Mouse (Mus musculus): ENCODE results near the gene Arsb.

Gene Arsb

DNA sequence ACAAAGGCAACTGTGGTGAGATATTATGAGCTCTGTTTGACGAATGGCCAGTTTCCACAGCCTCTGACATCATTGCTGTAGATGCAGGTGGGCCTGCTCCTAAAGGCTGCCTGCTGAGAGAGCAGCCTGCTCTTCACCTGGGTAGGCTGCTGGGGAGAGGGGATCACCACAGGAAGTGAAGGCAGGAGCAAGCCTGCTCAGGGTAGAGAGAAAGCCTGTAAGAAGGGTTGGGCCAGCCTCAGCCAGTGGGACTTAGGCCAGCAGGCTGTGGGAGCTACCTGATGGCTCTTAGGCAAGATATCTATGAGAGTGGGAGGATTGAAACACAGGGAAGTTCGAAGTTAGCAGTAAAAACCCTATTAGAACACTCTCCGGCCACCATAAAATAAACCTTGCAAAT, 117.5 kb downstream of the Arsb start:
- no peak for DNase-seq (ENCODE audit: low read depth in 1 of 2, low spot score in 2 of 2)

DNA sequence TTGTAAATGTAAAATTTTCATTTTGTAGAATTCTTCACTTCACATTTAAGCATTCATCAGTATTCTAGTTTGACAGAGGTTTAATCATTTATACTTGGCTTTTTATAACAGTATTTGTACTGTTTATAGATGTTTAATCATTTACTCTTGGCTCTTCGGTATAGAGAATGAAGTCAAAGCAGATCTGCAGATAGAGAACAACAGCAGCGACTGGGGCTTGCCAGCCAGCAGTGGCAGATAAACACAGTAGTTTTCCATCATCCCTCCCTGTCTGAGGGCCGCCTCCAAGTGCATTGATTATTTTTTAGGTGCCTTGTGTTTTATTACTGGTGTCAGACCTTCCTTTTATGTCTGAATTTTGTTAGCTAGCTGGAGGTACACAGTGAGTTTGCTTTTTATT, 118.6 kb downstream of the Arsb start:
- DNase-seq (ENCODE audit: low read depth in 1 of 2, low spot score in 2 of 2) = no peak

DNA sequence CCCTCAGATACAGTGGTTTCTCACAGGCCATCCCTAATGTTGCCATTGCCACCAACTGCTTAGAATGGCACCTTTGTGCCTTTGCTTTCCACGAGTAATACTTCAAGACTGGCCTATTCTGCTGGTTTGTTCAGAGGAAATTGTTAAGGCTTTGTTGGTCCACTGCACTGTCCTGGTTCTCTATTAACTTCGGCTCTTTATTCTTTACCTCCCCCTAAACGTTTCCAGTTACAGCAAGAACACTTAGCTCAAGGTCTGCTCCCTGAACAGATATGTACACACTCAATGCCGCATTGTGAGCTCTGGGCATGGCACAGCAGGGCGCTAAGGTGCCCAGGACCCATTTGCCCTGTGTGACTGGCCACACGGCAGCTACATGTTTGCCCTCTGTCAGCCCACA, 119.8 kb downstream of the Arsb start:
- no peak for DNase-seq (ENCODE audit: low read depth in 1 of 2, low spot score in 2 of 2)

DNA sequence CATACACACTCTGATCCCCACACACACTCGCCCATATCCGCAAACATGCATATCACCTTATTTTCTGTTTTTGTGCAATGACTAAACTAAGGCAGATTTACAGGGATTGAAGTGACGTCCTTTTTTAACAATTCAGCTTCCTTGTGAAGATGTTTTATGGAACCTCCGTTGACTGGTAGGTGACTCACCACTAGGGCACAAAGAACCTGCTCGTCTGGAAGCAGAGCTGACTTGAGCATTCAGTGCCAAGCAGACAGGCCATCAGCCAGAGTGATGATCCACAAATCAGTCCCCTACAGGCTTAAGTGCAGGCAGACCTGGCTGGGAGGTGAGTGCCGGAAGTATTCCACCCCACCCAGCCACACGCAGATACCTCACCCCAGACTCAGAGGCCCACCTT, 120.7 kb downstream of the Arsb start:
- DNase-seq (ENCODE audit: low read depth in 1 of 2, low spot score in 2 of 2) = no peak

DNA sequence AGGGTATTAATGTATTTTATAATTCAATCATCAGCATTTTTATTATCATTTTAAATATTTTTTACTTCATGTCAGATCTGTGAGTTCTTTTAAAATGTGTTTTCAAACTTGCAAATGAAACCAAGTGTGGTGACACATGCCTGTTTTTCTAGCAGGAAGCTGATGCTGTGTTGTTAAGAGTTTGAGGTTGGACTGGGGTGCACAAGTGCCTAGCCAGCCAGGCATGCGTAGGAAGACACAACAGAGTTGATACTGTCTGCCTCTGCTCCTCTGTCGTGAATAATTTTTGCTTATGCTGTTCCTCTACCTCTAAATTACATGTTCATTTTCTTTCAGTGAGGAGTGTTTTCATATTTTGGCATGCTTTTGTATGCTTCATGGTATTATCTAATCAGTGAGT, 122.7 kb downstream of the Arsb start:
- DNase-seq (ENCODE audit: low read depth in 1 of 2, low spot score in 2 of 2) = no peak

DNA sequence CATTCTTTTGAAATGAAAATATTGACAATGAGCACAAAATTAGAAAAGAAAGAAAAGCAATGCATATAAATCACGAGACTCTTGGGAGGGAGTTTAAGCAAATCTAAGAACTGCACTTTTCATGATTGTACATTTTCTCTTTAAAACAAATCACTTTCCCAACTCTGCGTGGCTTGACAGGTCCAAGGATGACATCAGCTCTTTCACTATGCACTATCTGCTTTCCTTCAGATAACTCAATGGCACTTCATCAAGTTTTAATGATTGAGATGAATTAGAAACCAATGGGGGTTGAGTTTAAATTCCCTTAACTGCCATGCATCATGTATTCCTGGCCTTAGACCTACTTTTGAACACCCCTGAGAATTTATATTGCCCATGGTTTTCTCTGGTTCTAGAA, 124.0 kb downstream of the Arsb start:
- no peak for DNase-seq (ENCODE audit: low read depth in 1 of 2, low spot score in 2 of 2)

DNA sequence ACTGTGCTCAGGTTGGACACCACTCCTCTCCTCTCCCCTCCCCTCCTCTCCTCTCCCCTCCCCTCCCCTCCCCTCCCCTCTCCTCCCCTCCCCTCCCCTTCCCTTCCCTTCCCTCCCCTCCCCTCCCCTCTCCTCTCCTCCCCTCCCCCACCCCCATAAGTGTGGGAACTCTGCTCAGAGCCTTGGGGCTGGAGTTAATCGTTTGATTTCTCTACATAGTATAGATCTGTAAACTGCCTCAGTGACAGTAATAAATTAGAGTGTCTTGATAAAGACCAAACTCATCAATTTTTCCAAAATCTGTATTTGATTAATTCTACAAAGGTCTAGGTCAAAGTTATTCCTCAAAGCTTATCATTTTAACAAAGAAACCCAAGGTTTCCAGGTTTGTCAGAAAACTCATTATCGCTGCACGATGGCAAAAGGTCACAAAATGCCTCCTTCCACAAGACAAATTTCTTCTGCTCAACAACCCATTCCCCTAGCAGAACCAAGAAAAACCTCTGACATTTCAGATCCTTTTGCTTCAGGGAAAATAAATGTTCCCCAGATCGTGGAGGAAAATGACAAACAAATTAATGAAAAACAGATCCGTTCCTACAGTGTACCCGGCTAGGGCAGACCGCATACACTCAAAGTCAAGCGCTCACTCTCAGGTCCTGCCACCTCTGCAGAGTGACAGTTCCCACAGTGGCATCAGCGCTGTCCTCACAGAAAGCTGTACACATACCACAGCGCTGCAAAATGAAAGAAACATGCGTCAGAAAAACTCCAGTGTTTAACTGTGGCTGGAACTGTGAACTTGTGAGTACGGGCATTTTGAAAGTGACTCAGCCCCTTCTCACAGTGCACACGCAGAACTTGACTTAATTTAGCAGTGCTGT, 126.8 kb downstream of the Arsb start:
- no peak for DNase-seq (ENCODE audit: low read depth in 1 of 2, low spot score in 2 of 2)

DNA sequence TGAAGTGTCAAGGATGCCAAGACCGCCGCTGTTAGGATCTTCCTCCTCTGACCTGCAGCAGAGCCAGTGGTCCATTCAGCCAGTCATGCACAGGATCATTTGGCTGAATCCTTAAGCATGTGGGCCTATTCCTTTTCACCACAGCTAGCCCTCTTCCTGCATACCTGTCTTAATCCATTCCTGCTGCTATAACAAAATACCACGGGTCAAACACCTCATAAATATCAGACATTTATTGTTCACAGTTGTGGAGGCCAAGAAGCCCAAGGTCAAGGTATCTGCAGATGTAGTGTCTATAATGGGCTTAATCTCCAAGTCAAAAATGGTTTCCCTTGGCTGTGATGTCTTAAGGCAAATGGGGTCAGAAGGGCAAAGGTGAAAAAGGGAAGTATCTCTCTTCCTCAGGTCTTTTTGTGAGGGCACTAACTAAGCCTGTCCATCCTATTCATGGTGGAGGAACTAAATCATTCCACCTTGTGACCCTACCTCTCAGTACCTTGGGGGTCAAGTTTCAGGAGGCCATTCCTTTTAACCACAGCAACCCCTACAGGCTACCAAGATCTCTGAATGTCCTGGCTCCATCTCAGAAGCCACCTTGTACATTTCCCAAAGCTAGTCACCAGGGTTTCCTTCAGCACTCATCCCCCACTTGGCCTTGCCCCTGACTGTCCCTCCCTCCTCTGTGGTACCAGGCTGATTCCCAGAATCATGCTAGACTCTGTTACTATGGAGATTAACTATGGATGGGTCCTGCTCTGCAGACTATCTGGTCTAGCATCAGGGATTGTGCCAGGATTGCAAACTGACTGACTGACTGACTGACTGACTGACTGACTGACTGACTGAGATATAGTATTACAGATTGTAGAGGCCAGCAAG, 128.2 kb downstream of the Arsb start:
- DNase-seq (ENCODE audit: low read depth in 1 of 2, low spot score in 2 of 2) = no peak

DNA sequence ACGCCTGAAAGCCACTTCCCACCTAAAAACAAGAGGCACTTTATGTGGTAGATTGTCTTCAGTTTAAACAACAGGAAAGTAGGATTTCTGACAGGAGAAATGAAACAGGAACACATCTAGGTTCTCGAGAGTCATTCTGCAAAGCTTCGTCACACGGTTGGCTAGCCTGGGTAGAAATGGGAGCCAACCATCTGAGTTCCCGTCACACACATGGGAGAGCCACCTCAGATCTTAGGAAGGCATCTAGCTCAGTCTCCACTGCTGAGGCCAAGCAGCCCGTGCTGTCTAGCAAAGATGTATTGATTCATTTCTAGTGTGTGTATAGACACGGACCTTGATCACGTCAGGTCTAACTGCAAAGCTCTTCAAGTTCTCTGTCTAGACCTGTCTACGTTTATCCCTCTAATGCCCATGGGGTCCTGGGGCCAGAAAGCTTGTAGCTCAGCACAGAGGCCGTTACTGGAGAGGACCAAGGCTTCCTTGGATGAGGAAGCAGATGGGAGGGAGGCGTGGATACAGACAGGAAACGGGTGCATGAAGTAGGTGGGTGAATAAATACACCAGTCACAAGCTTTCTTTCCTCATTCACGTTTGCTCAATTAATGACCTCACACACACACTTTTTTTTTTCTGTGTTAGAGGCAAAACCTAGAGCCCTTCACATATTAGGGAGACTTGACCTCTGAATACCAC, 129.7 kb downstream of the Arsb start:
- DNase-seq (ENCODE audit: low read depth in 1 of 2, low spot score in 2 of 2) = no peak

DNA sequence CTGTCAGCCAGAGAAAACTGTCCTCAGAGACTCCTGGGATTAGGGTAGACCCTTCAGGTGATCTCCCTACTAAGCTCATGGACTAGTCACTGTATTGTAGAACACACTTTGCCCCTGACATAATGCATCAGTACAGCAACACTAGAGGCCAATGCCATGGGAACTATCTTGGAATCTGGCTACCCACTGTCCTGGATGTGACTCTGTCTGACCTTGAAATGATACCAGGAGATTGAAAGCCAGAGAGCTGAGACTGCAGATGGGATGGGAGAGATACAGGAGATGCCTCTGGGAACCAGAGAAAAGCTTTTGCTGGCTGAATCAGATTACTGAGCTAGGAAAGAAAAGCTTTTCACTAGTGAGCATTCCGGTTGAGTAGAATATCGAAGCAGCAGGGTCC, 130.7 kb downstream of the Arsb start:
- DNase-seq (ENCODE audit: low read depth in 1 of 2, low spot score in 2 of 2) = no peak

DNA sequence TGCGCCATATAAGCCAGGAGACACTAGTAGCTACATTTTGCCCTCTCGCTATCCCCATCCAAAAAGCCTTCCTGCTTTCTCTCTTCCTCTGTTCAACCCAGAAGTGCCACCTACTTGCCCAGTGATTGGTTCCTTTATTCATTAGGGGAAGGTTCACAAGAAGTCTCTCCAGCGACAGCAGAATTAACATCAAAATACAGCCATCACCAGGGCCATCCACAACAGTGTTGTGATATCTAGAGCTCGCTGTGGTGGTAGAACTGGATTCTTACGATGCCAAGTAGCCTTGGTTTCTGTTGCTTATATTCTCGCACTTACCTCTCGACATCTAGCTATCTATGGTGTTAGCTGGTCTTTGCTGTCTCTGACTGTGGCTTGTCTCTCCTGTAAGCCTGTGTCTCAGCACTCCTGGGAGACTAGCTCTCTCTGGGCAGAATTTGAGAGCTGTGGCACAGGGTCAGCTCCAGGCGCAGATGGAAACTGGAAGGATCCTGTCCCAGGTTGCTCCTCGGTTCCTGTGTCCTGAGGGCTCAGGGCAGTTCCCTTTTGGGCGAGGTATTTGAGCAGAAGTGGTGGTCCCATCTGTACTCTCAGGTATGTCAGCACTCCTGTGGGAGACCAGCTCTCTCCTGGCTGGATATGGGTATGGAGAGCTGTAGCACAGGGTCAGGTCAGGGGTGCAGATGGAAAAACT, 135.3 kb downstream of the Arsb start:
- no peak for DNase-seq (ENCODE audit: low read depth in 1 of 2, low spot score in 2 of 2)

DNA sequence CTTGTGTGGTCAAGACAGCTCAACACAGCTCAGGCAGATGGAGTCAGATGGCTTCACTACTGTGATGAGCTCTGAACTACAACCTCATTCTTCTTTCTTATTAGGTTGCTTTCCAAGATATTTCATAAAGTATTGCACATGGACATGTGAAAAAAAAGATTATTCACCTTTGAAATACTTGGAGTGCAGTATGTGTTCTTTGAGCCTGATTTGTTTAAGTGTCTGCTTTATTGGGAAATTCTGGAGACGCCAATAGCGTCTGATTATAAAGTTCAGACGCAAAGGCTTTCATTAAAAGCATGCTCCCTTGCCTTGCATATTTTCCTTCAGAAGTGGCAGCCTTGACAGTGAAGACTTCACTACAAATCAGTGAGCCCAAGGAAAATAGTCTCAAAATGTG, 136.5 kb downstream of the Arsb start:
- DNase-seq (ENCODE audit: low read depth in 1 of 2, low spot score in 2 of 2) = no peak

DNA sequence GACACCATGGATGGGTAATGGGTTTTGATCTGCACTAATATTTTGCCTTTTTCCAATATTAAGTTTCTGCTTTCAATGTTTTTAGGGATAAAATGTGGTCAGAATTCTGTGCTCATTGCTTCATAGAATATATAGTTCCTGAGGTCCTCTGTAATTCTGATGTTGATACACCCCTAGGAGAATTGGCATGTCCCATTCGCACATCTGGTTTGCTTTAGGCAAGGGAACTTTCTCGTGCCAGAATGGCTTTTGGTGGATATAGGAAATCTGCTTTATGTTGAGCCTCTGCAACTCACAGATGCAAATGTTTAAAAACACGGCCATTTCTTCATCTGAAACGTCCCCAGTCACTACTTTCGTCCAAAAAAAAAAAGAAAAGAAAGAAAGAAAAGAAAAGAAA, 138.4 kb downstream of the Arsb start:
- no peak for DNase-seq (ENCODE audit: low read depth in 1 of 2, low spot score in 2 of 2)

DNA sequence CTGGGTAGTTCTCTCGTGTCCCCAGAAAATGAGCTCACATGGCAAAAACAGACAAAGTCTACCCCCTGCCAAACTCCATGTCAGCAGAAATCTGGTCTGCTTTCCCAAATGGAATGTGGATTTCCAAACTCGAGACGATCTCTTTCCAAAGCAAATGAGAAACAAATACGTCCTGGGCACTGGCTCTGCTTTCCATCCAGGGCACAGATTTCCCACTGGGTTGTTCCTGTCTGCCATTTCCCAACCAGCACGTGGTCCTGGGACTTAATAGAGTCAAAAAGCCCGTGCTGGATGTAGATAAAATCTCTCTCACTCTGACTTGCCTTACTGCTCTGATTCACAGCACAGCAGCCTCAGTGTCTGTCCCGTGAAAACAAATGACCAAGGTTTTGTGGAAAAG, 139.6 kb downstream of the Arsb start:
- no peak for DNase-seq (ENCODE audit: low read depth in 1 of 2, low spot score in 2 of 2)

DNA sequence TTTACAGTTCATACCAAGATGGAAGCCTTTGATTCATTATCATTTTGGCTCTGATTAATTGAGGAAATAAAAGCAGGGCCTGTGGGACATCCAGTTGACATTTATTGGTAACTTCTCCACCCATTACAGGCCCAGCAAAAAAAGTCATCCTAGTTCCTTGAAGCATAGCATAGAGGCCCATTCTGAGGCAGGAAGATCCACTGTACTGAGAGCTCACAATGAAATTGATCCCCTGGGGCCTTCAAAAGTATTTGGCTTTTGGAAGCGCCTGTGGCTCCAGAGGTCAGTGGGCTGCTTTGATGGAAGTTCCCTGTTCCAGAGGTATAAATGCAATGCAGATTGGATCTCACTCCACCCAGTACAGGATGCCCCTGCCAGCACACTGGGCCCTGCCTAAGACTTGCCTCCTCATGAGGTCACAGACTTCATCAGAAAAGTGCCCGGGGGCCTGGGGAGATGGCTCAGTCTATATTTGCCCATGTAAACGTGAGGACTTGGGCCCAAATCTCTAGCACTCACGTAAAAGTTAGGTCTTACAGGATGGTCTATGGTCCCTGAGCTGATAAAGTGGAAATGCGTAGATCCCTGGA, 141.0 kb downstream of the Arsb start:
- DNase-seq (ENCODE audit: low read depth in 1 of 2, low spot score in 2 of 2) = no peak

DNA sequence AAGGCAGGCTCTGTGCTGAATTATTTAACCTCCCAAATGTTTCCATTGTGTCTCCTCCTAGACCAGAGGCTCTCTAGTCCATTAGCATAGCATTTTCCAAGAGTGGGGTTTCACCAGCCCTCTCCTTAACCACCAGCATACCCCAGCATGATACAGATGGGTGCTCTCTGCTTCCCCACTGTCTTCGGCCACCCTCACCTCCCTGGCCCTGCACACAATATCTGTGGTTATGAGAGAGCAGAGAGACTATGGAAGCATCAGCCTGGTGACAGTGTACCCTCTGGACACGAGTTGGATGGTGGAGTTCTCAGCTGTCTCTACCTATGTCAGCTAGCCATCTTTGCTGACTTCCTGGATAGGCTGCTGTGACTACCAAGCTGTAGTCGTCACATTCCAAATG, 142.8 kb downstream of the Arsb start:
- DNase-seq (ENCODE audit: low read depth in 1 of 2, low spot score in 2 of 2) = no peak

DNA sequence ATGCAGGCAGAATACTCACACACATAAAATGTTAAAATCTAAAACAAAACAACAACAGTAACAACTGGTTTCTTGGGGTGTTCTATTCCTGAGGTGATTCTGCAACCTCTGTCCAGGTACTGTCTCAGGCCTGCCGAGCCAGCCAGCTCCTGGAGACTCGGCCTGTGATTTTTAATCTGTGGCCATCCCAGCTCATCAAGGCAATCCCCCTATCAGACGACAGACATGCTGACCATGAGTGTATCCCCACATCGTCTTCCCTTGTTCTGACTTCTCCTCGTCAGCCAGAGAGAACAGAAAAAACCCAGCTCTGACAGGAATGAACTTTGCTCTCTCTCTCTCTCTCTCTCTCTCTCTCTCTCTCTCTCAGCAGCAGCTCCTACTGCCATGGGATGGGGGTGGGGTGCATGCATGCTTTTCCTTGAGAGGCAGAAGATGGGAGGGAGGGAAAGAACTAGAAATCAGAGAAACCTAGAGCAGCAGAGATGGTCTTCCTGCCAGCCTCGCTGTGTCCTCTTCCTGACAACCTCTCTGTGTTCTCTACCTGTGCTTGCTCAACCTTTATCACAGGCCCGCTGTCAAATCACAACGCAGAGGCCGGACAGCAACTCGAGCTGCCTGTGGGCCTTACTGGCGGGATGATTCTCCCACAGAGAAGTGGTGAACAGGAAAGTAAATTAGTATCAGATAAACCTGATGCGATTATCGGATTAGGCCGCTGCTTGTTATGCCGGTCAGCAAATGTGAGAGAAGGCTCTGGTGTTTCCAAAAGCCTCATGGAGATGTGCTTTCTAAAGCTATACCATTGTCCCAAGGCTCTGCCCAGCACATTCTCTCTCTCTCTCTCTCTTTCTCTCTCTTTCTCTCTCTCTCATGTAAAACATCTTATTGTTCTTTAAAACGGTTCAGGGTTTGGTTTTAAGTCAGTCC, 144.5 kb downstream of the Arsb start:
- DNase-seq (ENCODE audit: low read depth in 1 of 2, low spot score in 2 of 2) = no peak

DNA sequence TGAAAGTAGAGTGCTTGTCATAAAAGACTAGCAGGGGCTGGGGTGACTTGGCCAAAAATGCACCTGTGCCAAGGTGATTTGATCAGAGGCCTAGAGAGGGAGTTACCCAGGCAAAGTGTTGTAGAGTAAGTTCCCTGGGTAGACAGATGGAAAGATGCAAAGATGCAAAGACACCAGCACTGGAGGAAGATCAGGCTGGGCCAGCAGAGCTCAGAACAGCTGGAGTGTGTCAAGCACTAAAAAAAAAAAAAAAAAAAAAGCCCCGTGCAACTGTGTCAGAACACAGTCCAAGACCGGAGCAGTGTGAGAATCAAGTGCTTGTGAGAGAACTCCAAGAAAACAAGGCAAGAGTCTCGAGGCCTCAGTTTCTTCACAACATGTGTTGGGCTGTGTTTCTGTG, 148.1 kb downstream of the Arsb start:
- DNase-seq (ENCODE audit: low read depth in 1 of 2, low spot score in 2 of 2) = no peak

DNA sequence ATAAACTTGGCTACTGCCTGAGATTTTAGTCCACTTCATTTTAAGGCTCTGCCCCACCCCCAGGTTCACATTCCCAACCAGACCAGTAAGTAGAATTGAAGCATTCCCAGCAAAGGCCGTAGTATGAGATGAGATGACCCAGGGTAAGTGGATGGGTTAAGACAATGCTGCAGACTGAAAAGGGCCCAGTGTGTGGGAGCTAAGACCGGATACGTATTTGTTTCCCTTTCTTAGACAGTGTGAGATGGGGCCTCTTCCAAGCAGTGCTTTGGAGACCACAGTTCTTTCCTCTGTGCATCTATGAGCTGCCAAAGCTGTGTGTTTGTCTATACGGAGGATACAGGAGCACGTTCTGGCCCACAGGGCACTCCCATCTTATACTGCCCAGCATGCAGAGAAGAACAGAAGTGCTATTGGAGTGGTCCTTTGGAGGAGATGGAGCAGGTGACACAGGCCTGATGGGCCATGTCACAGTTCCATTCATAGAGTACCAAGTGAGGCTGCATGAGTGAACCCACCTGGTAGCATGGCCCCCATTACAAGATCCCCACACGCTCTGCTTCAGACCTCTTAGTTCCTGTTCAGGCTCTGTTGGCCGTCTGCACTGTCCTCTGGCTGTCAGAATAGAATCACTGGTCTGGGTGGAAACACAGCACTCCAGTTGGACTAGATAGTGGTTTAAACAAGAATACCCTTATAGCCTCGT, 148.8 kb downstream of the Arsb start:
- no peak for DNase-seq (ENCODE audit: low read depth in 1 of 2, low spot score in 2 of 2)

All from monocyte, adult 2 months (primary cell).